In genomic region chr11:60311025-60311854, GRCm38 (mm10) we compare ENCODE assay signal across 8 mouse cellular contexts. TPM values are rescaled to one million over a fixed set of nuclear protein-coding genes. Genes with fewer than 3 reads are reported as not detected.
DNase-seq lines count a peak whose midpoint lies in the region; ATAC-seq lines count a peak whose summit lies in the region.

No protein-coding gene starts in this region.

- peak; percentile 76 for ATAC-seq in embryonic facial prominence, embryonic 14.5 days (ENCODE audit: low read depth)
- peak; percentile 90 for ATAC-seq in midbrain, embryonic 14.5 days (ENCODE audit: low FRiP score, low TSS enrichment)
- peak; percentile 49 for ATAC-seq in stomach, embryonic 16.5 days (ENCODE audit: insufficient read depth, low FRiP score)
- no peak for ATAC-seq in megakaryocyte progenitor cell, adult 5-6 weeks (replicated peaks; ENCODE audit: poor library complexity)

- intact Hi-C loops in left cerebral cortex, postnatal 4 days (cut with DNase I) = no loop called here

- H3K27ac ChIP-seq in embryonic facial prominence, embryonic 14.5 days (replicated peaks; ENCODE audit: low read depth, low read length) = peak overlapping the region; percentile 48
- peak overlapping the region; percentile 77 for H3K27ac ChIP-seq in heart, embryonic 10.5 days
- H3K27ac ChIP-seq in midbrain, embryonic 14.5 days (replicated peaks; ENCODE audit: low read depth, low read length) = peak overlapping the region; percentile 94
- H3K27ac ChIP-seq in stomach, embryonic 16.5 days (ENCODE audit: low read length) = peak overlapping the region; percentile 78

- DNase-seq in adrenal gland, postnatal 4 days (ENCODE audit: low spot score in 2 of 2) = peak; percentile 43 to 66
- peak; percentile 90 for DNase-seq in embryonic facial prominence, embryonic 14.5 days (ENCODE audit: low spot score)
- peak; percentile 84 for DNase-seq in heart, embryonic 10.5 days (ENCODE audit: low spot score)
- peak; percentile 93 for DNase-seq in kidney, adult 9 months
- DNase-seq in left cerebral cortex, postnatal 4 days = peak; percentile 99
- DNase-seq in midbrain, embryonic 14.5 days = peak; percentile 93

- WGBS in embryonic facial prominence, embryonic 14.5 days = 11% methylated on average over 8 of the region's 8 CpGs
- WGBS in heart, embryonic 10.5 days = 23% methylated on average over 8 of the region's 8 CpGs
- 2% methylated on average over 8 of the region's 8 CpGs for WGBS in midbrain, embryonic 14.5 days
- 14% methylated on average over 8 of the region's 8 CpGs for WGBS in stomach, embryonic 16.5 days

- peak overlapping the region; percentile 2; the same call in 1 of the 2 replicates for H3K9ac ChIP-seq in embryonic facial prominence, embryonic 14.5 days (ENCODE audit: low read depth, low read length)
- H3K9ac ChIP-seq in midbrain, embryonic 14.5 days (replicated peaks; ENCODE audit: low read length) = peak overlapping the region; percentile 55
- peak overlapping the region; percentile 16; the same call in 1 of the 2 replicates for H3K9ac ChIP-seq in stomach, embryonic 16.5 days (ENCODE audit: low read length)

- H3K36me3 ChIP-seq in embryonic facial prominence, embryonic 14.5 days (ENCODE audit: control insufficient read depth, insufficient read depth, low read length) = no peaks in the 10 kb centered on the region
- H3K36me3 ChIP-seq in heart, embryonic 10.5 days = peaks cover 5% of the 10 kb centered on the region; the same call in 1 of the 2 replicates
- no peaks in the 10 kb centered on the region for H3K36me3 ChIP-seq in midbrain, embryonic 14.5 days (ENCODE audit: control insufficient read depth, insufficient read depth, low read length)
- H3K36me3 ChIP-seq in stomach, embryonic 16.5 days (ENCODE audit: control insufficient read depth, insufficient read depth, low read length) = no peaks in the 10 kb centered on the region

- H3K27me3 ChIP-seq in embryonic facial prominence, embryonic 14.5 days (replicated peaks; ENCODE audit: control insufficient read depth, insufficient read depth, low read length) = no peaks in the 10 kb centered on the region
- no peaks in the 10 kb centered on the region for H3K27me3 ChIP-seq in heart, embryonic 10.5 days (ENCODE audit: insufficient read depth, poor library complexity, severe bottlenecking)
- no peaks in the 10 kb centered on the region for H3K27me3 ChIP-seq in midbrain, embryonic 14.5 days (ENCODE audit: control insufficient read depth, insufficient read depth, low read length)
- no peaks in the 10 kb centered on the region for H3K27me3 ChIP-seq in stomach, embryonic 16.5 days (ENCODE audit: control insufficient read depth, insufficient read depth, low read length)

- H3K4me1 ChIP-seq in embryonic facial prominence, embryonic 14.5 days (ENCODE audit: control insufficient read depth, insufficient read depth, low read length) = peaks cover 39% of the 10 kb centered on the region
- H3K4me1 ChIP-seq in heart, embryonic 10.5 days = peaks cover 38% of the 10 kb centered on the region
- peaks cover 31% of the 10 kb centered on the region for H3K4me1 ChIP-seq in midbrain, embryonic 14.5 days (ENCODE audit: control insufficient read depth, insufficient read depth, low read length)
- peaks cover 40% of the 10 kb centered on the region for H3K4me1 ChIP-seq in stomach, embryonic 16.5 days (ENCODE audit: control insufficient read depth, insufficient read depth, low read length)

- H3K4me3 ChIP-seq in embryonic facial prominence, embryonic 14.5 days (ENCODE audit: low read depth, low read length) = no peak overlapping the region
- H3K4me3 ChIP-seq in heart, embryonic 10.5 days = no peak overlapping the region
- no peak overlapping the region for H3K4me3 ChIP-seq in midbrain, embryonic 14.5 days (replicated peaks; ENCODE audit: low read depth, low read length)
- H3K4me3 ChIP-seq in stomach, embryonic 16.5 days (replicated peaks; ENCODE audit: low read length) = no peak overlapping the region

- H3K4me2 ChIP-seq in embryonic facial prominence, embryonic 14.5 days (ENCODE audit: low read depth, low read length) = 0 out of 2 replicates have a peak overlapping the region, but pooled peaks have one; percentile 0
- H3K4me2 ChIP-seq in midbrain, embryonic 14.5 days (ENCODE audit: low read length) = peak overlapping the region; percentile 36
- H3K4me2 ChIP-seq in stomach, embryonic 16.5 days (ENCODE audit: low read depth, low read length) = no peak overlapping the region

- H3K9me3 ChIP-seq in embryonic facial prominence, embryonic 14.5 days (ENCODE audit: control insufficient read depth, low read length) = peaks cover 5% of the 10 kb centered on the region; the same call in 1 of the 2 replicates
- no peaks in the 10 kb centered on the region for H3K9me3 ChIP-seq in heart, embryonic 10.5 days
- no peaks in the 10 kb centered on the region for H3K9me3 ChIP-seq in midbrain, embryonic 14.5 days (ENCODE audit: control insufficient read depth, low read length)
- H3K9me3 ChIP-seq in stomach, embryonic 16.5 days (replicated peaks; ENCODE audit: control insufficient read depth, low read length) = 0 out of 2 replicates have a peak, but pooled peaks cover 4% of the 10 kb centered on the region

RNA-seq across cellular contexts. Expression of gene Tom1l2, which starts 41.5 kb away (rescaled TPM):
- 10 to 100 TPM; 54.0 to 55.9 TPM for total RNA-seq in adrenal gland, postnatal 4 days (2021)
- 21.8 and 23.4 TPM in 2 replicates for polyA plus RNA-seq in embryonic facial prominence, embryonic 14.5 days (2014; fragmentation: Nextera tagmentation; extraction: Ambion mirVana)
- 19.3 and 28.4 TPM in 2 replicates for polyA plus RNA-seq in heart, embryonic 10.5 days (2016; fragmentation: Nextera tagmentation; extraction: Ambion mirVana)
- total RNA-seq in left cerebral cortex, postnatal 4 days (2021) = 10 to 100 TPM; 86.8 to 90.6 TPM
- 48.5 and 50.9 TPM in 2 replicates for polyA plus RNA-seq in midbrain, embryonic 14.5 days (2014; fragmentation: Nextera tagmentation; extraction: Ambion mirVana)
- polyA plus RNA-seq in stomach, embryonic 16.5 days (2015; fragmentation: Nextera tagmentation; extraction: Ambion mirVana) = 29.9 and 35.8 TPM in 2 replicates
- 6.8 and 9.0 TPM in 2 replicates for total RNA-seq in megakaryocyte progenitor cell, adult 5-6 weeks (2015)
- total RNA-seq in megakaryocyte progenitor cell, adult 5-6 weeks (2017) = 4.5 and 4.8 TPM in 2 replicates

RNA-seq across cellular contexts. Expression of gene Drc3, which starts 41.9 kb away (rescaled TPM):
- 1 to 10 TPM; 1.8 to 2.6 TPM for total RNA-seq in adrenal gland, postnatal 4 days (2021)
- 4.2 and 7.9 TPM in 2 replicates for polyA plus RNA-seq in embryonic facial prominence, embryonic 14.5 days (2014; fragmentation: Nextera tagmentation; extraction: Ambion mirVana)
- polyA plus RNA-seq in heart, embryonic 10.5 days (2016; fragmentation: Nextera tagmentation; extraction: Ambion mirVana) = 1.0 and 2.0 TPM in 2 replicates
- 1 to 10 TPM; 4.7 to 4.8 TPM for total RNA-seq in left cerebral cortex, postnatal 4 days (2021)
- polyA plus RNA-seq in midbrain, embryonic 14.5 days (2014; fragmentation: Nextera tagmentation; extraction: Ambion mirVana) = 5.3 and 6.1 TPM in 2 replicates
- 1.4 TPM in 2 replicates for polyA plus RNA-seq in stomach, embryonic 16.5 days (2015; fragmentation: Nextera tagmentation; extraction: Ambion mirVana)
- total RNA-seq in megakaryocyte progenitor cell, adult 5-6 weeks (2015) = 0.37 TPM in 1 of 2 replicates, not detected in the other
- 0.24 and 4.3 TPM in 2 replicates for total RNA-seq in megakaryocyte progenitor cell, adult 5-6 weeks (2017)

Comparison
In these comparisons a context has a peak if more than half of its experiments do, and no peak if none do; other contexts are left out.
1. H3K9ac ChIP-seq: peak in every context shown above with its lines; median percentile 55 in midbrain, embryonic 14.5 days; 16 in stomach, embryonic 16.5 days; 2 in embryonic facial prominence, embryonic 14.5 days.